Mouse (Mus musculus): ENCODE results near the gene Rflnb.

- TF ChIP-seq CTCF (IDR thresholded peaks at IDR 0.05; ENCODE audit: low read depth) (no peak), EP300 (IDR thresholded peaks at IDR 0.05; ENCODE audit: low read depth) (no peak)
These were observed 10.2 kb upstream of the Rflnb start for GRCm38 (mm10) chr11:76037581-76038294.
